Mouse (Mus musculus): ENCODE measurements at regions not wholly inside any gene's neighbourhood (a gene's known extent, or its start where the extent isn't known, plus 50 kb on each side); places are given as distances from the start of the nearest gene placed in this dataset.

GRCm38 (mm10) chr3:60138319-60138718, 56.6 kb downstream of the Sucnr1 start:
- Histone ChIP-seq H3K9me3 (ENCODE audit: low read depth, low read length) (no peaks in the 10 kb centered on the region), H3K27me3 (ENCODE audit: insufficient read depth, low read length) (no peaks in the 10 kb centered on the region), H3K4me1 (ENCODE audit: insufficient read depth) (no peaks in the 10 kb centered on the region), H3K4me2 (no peak overlapping the region), H3K36me3 (ENCODE audit: insufficient read depth) (no peaks in the 10 kb centered on the region), H3K27ac (ENCODE audit: low read depth) (no peak overlapping the region), H3K4me3 (ENCODE audit: low read depth, low read length) (no peak overlapping the region), H3K9ac (no peak overlapping the region)
- TF ChIP-seq CTCF (IDR thresholded peaks at IDR 0.05; ENCODE audit: low read depth) = no peak
- ATAC-seq (ENCODE audit: insufficient read depth) (no peak), DNase-seq (no peak)
- 73% methylated on average over 3 of the region's 3 CpGs for WGBS

GRCm38 (mm10) chr3:60159865-60160264, 78.2 kb downstream of the Sucnr1 start:
- H3K27me3 ChIP-seq (ENCODE audit: insufficient read depth, low read length) = no peaks in the 10 kb centered on the region
- ATAC-seq (ENCODE audit: insufficient read depth) (no peak), DNase-seq (no peak)
- H3K36me3 ChIP-seq (ENCODE audit: insufficient read depth) = no peaks in the 10 kb centered on the region
- no peaks in the 10 kb centered on the region for H3K4me1 ChIP-seq (ENCODE audit: insufficient read depth)
- 77% methylated on average over 3 of the region's 3 CpGs for WGBS
- no peak overlapping the region for H3K9ac ChIP-seq
- no peak overlapping the region for H3K4me3 ChIP-seq (ENCODE audit: low read depth, low read length)
- no peak overlapping the region for H3K4me2 ChIP-seq
- no peak overlapping the region for H3K27ac ChIP-seq (ENCODE audit: low read depth)
- TF ChIP-seq CTCF (IDR thresholded peaks at IDR 0.05; ENCODE audit: low read depth) = no peak
- no peaks in the 10 kb centered on the region for H3K9me3 ChIP-seq (ENCODE audit: low read depth, low read length)

GRCm38 (mm10) chr3:60167633-60168032, 86.0 kb downstream of the Sucnr1 start:
- H3K4me1 ChIP-seq (ENCODE audit: insufficient read depth) = peaks cover 3% of the 10 kb centered on the region; the same call in 1 of the 2 replicates
- no peak overlapping the region for H3K9ac ChIP-seq
- DNase-seq = no peak
- no peaks in the 10 kb centered on the region for H3K9me3 ChIP-seq (ENCODE audit: low read depth, low read length)
- H3K4me2 ChIP-seq = no peak overlapping the region
- H3K27ac ChIP-seq (ENCODE audit: low read depth) = no peak overlapping the region
- 75% methylated on average over 3 of the region's 3 CpGs for WGBS
- no peak for TF ChIP-seq CTCF (IDR thresholded peaks at IDR 0.05; ENCODE audit: low read depth)
- no peaks in the 10 kb centered on the region for H3K27me3 ChIP-seq (ENCODE audit: insufficient read depth, low read length)
- H3K36me3 ChIP-seq (ENCODE audit: insufficient read depth) = no peaks in the 10 kb centered on the region
- no peak for ATAC-seq (ENCODE audit: insufficient read depth)
- H3K4me3 ChIP-seq (ENCODE audit: low read depth, low read length) = no peak overlapping the region

- ATAC-seq (ENCODE audit: insufficient read depth) (no peak), DNase-seq (no peak)
- no peak overlapping the region for H3K4me3 ChIP-seq (ENCODE audit: low read depth, low read length)
- no peaks in the 10 kb centered on the region for H3K27me3 ChIP-seq (ENCODE audit: insufficient read depth, low read length)
- no peaks in the 10 kb centered on the region for H3K9me3 ChIP-seq (ENCODE audit: low read depth, low read length)
- no peak overlapping the region for H3K9ac ChIP-seq
- H3K4me1 ChIP-seq (ENCODE audit: insufficient read depth) = peaks cover 3% of the 10 kb centered on the region; the same call in 1 of the 2 replicates
- no peak overlapping the region for H3K4me2 ChIP-seq
- no peaks in the 10 kb centered on the region for H3K36me3 ChIP-seq (ENCODE audit: insufficient read depth)
- H3K27ac ChIP-seq (ENCODE audit: low read depth) = no peak overlapping the region
- 31% methylated on average over 2 of the region's 2 CpGs for WGBS
- TF ChIP-seq CTCF (IDR thresholded peaks at IDR 0.05; ENCODE audit: low read depth) = no peak
These were observed 86.7 kb downstream of the Sucnr1 start for GRCm38 (mm10) chr3:60168135-60168926.

- no peak overlapping the region for H3K9ac ChIP-seq
- ATAC-seq (ENCODE audit: insufficient read depth) (peak; percentile 92), DNase-seq (peak; percentile 59)
- no peak for TF ChIP-seq CTCF (IDR thresholded peaks at IDR 0.05; ENCODE audit: low read depth)
- 0 out of 2 replicates have a peak overlapping the region, but pooled peaks have one; percentile 7 for H3K4me2 ChIP-seq
- H3K4me1 ChIP-seq (ENCODE audit: insufficient read depth) = peaks cover 3% of the 10 kb centered on the region; the same call in 1 of the 2 replicates
- H3K9me3 ChIP-seq (ENCODE audit: low read depth, low read length) = no peaks in the 10 kb centered on the region
- H3K36me3 ChIP-seq (ENCODE audit: insufficient read depth) = no peaks in the 10 kb centered on the region
- H3K4me3 ChIP-seq (ENCODE audit: low read depth, low read length) = no peak overlapping the region
- H3K27ac ChIP-seq (ENCODE audit: low read depth) = peak overlapping the region; percentile 33; the same call in 1 of the 2 replicates
- H3K27me3 ChIP-seq (ENCODE audit: insufficient read depth, low read length) = no peaks in the 10 kb centered on the region
These were observed 87.9 kb downstream of the Sucnr1 start for GRCm38 (mm10) chr3:60169606-60170005.

GRCm38 (mm10) chr3:60184481-60184880, 102.8 kb downstream of the Sucnr1 start:
- no peak overlapping the region for H3K4me3 ChIP-seq (ENCODE audit: low read depth, low read length)
- no peak overlapping the region for H3K4me2 ChIP-seq
- TF ChIP-seq CTCF (IDR thresholded peaks at IDR 0.05; ENCODE audit: low read depth) = no peak
- no peaks in the 10 kb centered on the region for H3K4me1 ChIP-seq (ENCODE audit: insufficient read depth)
- peak; percentile 41 for DNase-seq
- no peaks in the 10 kb centered on the region for H3K27me3 ChIP-seq (ENCODE audit: insufficient read depth, low read length)
- no peak overlapping the region for H3K9ac ChIP-seq
- no peaks in the 10 kb centered on the region for H3K9me3 ChIP-seq (ENCODE audit: low read depth, low read length)
- H3K36me3 ChIP-seq (ENCODE audit: insufficient read depth) = no peaks in the 10 kb centered on the region
- no peak for ATAC-seq (ENCODE audit: insufficient read depth)
- H3K27ac ChIP-seq (ENCODE audit: low read depth) = no peak overlapping the region
- WGBS = 83% methylated on average over 2 of the region's 2 CpGs

- H3K4me3 ChIP-seq (ENCODE audit: low read depth, low read length) = no peak overlapping the region
- no peak overlapping the region for H3K4me2 ChIP-seq
- no peak overlapping the region for H3K9ac ChIP-seq
- ATAC-seq (ENCODE audit: insufficient read depth) (no peak), DNase-seq (no peak)
- no peaks in the 10 kb centered on the region for H3K9me3 ChIP-seq (ENCODE audit: low read depth, low read length)
- no peaks in the 10 kb centered on the region for H3K27me3 ChIP-seq (ENCODE audit: insufficient read depth, low read length)
- H3K27ac ChIP-seq (ENCODE audit: low read depth) = no peak overlapping the region
- WGBS = 79% methylated on average over 3 of the region's 3 CpGs
- no peak for TF ChIP-seq CTCF (IDR thresholded peaks at IDR 0.05; ENCODE audit: low read depth)
- H3K4me1 ChIP-seq (ENCODE audit: insufficient read depth) = no peaks in the 10 kb centered on the region
- no peaks in the 10 kb centered on the region for H3K36me3 ChIP-seq (ENCODE audit: insufficient read depth)
These were observed 114.4 kb downstream of the Sucnr1 start for GRCm38 (mm10) chr3:60196031-60196430.
